Mouse (Mus musculus): Measurements from ENCODE around the gene Gm10283.
"Not testable (repeated sequence)": the region's sequence is repeated elsewhere in the genome, so short reads cannot be mapped to it uniquely, and the experiment has no call there.

Gene Gm10283

DNA sequence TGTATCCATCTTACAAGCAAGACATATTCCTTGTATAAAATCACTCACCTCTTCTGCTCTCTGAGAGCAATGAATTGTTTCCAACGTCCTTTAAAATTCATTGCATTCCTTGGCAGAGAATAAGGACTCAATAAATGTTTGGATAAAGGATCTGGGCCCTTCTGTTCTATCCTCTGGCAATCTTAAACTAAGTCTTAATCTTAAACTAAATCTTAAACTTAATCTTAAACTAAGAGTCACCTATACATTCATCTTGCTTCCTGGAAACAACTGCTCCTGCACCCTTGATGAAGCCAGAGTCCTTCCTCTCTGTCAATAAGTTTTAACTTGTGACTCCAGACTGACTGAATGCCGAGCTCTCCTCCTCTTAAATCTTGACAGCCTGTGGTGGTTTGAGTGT lies at the start of gene Gm10283:
Gm10283 (minus strand) TSS at position 101 of the 400 bp plus-strand sequence.
- DNase-seq: no peak

DNA sequence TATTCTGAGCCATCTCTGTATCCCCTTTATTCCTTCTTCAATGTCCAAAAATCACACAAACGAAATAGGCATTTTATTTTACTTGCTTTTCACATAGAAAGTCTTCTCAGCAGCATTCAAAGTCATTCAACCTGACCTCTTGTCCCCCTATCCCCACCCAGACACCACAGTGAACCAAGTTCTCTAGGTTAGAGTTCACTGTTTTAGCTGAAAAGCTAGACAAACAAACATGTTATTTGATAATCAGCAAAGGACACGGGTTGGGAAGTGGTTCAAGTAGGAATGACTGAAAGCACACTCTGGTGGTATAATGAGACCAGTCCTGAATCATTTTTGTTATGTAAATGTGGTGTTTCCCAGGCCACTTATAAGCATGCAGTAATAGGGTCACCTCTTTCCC lies 31.9 kb upstream of the Gm10283 start:
- no peak for DNase-seq

GRCm38 (mm10) chr8:60518286-60518685 lies 15.3 kb upstream of the Gm10283 start:
- DNase-seq: no peak

- DNase-seq: peak; percentile 79
Measured at GRCm38 (mm10) chr8:60505653-60506521, 2.9 kb upstream of the Gm10283 start, which contains the start of gene Aadat. Gene Aadat, plus strand, starts transcription at chr8:60505932.

GRCm38 (mm10) chr8:60495046-60495445 lies 8.0 kb downstream of the Gm10283 start:
- not testable (repeated sequence) for DNase-seq

GRCm38 (mm10) chr8:60494606-60495005 lies 8.4 kb downstream of the Gm10283 start:
- DNase-seq: no peak

DNA sequence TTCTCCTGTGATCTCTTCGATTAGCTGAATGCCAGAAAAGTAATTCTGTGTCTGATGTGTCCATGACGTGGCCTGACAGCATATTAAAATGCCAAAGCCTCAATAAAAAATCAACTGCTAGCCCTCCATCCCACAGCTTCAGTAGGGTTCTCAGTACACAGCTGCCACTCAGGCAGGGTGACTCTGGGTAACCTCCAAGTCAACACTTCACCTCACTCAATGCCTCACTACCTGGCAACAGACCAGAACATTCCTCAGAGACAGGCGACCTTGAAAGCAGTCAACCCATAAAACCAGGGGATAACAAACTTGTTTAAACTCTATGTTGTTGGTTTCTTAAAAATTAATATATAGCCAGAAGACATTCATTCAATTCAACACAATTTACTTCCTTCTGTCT lies 10.5 kb downstream of the Gm10283 start:
- no peak for DNase-seq

- no peak for DNase-seq
Measured at GRCm38 (mm10) chr8:60491871-60492270, 11.1 kb downstream of the Gm10283 start.

DNA sequence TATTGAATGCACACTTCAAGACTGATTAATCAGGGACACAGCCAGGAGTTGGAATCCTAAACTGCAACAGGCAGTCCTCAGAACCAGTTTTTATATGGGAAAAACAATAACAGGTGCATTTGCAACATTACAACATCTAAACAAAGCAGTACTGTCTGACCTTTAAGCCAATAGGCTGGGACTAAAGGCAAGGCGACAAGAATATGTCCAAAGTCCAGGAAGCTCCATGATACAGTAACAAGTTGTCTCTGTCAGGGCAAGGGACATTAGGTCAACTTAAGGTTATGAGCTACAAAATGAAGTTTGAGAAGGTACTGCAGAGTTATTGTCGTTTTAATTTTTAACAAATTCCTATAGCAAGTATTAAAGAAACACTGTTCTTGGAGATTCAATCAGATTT lies 12.9 kb downstream of the Gm10283 start:
- DNase-seq: no peak

GRCm38 (mm10) chr8:60466686-60467335 lies 36.2 kb downstream of the Gm10283 start:
- peak; percentile 35 for DNase-seq

GRCm38 (mm10) chr8:60449296-60449695 lies 53.7 kb downstream of the Gm10283 start:
- DNase-seq: no peak

GRCm38 (mm10) chr8:60444989-60445388 lies 58.0 kb downstream of the Gm10283 start:
- no peak for DNase-seq

DNA sequence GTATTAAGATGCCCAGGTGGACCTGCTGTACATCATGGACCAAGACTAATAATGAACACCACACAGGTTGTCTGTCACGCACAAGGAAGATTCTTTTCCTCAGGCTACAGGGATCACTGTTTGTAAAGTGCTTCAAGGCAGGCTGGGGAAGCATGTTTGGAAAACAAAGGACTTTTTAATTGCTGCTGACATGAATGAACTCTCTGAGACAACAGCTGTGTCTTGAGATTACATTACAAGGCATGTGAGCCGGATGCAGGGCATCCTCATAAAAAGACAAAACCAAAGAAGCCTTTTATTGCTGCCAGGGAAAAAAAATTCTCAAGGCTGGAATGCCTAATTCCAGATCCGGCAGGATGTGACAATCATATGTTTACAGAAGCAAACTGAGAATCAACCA lies 64.4 kb downstream of the Gm10283 start:
- no peak for DNase-seq

DNA sequence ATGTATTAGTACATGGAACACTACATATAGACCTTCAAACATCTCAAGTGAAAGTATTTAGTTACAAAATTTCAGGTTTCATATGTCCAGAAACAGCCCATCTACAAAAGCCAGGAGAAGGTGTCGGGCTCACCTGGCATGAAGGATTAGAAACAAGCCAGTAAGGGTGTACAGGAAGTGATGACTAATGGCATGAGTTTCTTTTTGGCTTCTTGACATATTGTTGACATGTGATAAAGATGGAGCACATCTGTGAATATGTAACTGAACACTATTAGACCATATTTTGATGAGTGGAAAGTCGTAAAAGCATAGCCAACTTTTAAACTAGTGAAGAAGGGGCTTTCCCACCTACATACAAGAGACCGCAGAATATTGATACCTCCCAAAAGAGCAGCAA lies 66.1 kb downstream of the Gm10283 start:
- no peak for DNase-seq

- no peak for DNase-seq
Measured at GRCm38 (mm10) chr8:60432649-60433048, 70.3 kb downstream of the Gm10283 start.

- no peak for DNase-seq
Measured at GRCm38 (mm10) chr8:60406358-60406757, 96.6 kb downstream of the Gm10283 start.

DNA sequence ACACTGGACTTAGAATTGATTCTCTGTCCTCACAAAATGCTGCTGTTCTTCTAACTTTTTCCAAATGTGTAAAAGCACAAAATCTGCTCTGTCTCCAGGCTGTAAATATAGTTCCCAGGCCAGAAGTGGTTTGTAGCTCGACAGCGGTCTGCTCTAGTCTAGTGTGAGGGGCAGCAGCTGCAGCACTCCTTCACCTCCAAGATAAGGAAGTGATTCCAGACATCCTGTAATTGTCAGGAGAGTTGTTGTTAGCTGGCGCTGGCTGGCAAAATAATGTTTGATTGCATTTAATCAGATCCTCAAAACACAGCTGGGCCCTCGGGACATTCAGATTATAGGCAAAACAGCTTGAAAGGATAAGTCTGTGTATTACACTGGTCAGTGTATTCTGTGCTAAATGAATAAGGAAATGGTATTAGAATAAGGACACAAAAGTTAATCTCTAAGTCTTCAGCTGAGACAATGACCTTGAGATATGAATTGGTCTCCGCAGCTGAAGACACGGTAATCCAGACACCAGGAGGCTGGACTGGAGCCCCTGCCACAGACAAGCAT lies 97.9 kb downstream of the Gm10283 start:
- DNase-seq: no peak

GRCm38 (mm10) chr8:60393675-60394074 lies 109.3 kb downstream of the Gm10283 start:
- no peak for DNase-seq

DNA sequence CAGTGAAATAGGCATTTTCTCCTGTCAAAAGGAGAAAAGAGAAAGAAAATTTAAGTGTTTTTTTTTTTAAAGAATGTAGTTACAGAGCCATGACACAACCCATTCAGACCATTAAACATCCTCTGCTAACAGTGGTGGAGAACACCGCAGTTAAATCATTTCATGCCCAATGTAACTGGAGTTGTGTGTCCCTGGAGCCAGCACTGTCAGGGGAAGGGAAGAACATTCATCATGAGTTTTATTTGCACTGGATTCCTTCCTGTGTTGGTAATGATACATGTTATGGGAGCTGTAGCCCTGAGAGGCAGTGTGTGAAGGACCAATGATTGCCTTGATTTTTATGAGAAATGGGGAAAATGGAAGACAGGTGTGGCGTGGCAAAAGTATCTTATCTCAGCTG lies 116.4 kb downstream of the Gm10283 start:
- no peak for DNase-seq
